Mouse (Mus musculus) G1E (cell line): ENCODE results near the gene Klre1.

Source experiments
- CTCF ChIP-seq: IDR thresholded peaks from 2 replicates; pipeline ENCODE4 v1.5.1; 2012; ENCODE audit warnings: low read depth, low read length, inconsistent platforms, mixed read lengths
- GATA1 ChIP-seq: IDR thresholded peaks from 2 replicates; pipeline ENCODE4 v1.6.1; 2012; ENCODE audit warnings: borderline replicate concordance, low read length, inconsistent platforms, mixed read lengths
- GATA2 ChIP-seq: IDR thresholded peaks from 2 replicates; pipeline ENCODE4 v1.6.1; 2012; ENCODE audit warnings: low read depth, low read length, inconsistent platforms, borderline replicate concordance
- POLR2AphosphoS5 ChIP-seq: IDR thresholded peaks from 2 replicates; pipeline ENCODE4 v1.6.1; 2012; ENCODE audit warnings: low read depth, low read length, inconsistent platforms; ENCODE audit not compliant: insufficient replicate concordance
- TAL1 ChIP-seq: conservative IDR thresholded peaks from 2 replicates; pipeline ENCODE4 v1.6.1; 2012; ENCODE audit warnings: low read depth, low read length, inconsistent platforms, mixed read lengths

DNA sequence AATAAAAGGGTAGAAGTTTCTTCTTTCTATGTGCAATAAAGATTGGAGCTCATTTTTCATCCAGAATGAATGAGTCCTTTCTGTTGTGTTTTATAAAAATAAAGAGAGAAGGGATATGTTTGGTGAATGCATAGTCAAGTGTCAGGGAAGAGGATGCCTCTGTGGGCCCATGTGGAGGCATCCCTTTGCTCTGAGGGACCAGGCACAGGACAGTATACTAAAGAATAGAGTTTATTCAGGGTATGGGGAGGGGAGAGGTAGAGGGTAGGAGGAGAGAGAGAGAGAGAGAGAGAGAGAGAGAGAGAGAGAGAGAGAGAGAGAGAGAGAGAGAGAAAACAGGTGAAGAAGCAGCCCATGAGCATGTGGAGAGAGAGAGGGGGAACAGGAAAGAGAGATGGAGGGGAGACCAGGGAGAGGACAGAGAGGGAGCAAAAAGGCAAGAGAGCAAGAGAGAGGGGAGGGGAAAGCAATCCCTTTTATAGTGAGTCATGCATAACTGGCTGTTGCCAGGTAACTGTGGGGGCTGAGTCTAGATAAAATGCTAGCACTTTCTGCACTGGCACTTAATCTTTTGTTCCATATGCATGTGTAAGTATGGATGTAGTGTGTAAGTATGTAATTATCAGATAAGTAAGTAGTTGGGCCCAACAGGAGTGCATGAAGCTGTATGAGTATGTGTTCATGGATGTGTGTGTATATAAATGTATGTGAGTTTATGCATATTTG lies 20.2 kb upstream of the Klre1 start:
- TF ChIP-seq CTCF = no peak
- TF ChIP-seq GATA1 = no peak
- TF ChIP-seq POLR2AphosphoS5 = no peak
- no peak for TF ChIP-seq TAL1
- TF ChIP-seq GATA2 = no peak
